Mouse (Mus musculus) bone marrow macrophage, adult 2 months (primary cell): ENCODE data around the gene Cradd.

Experiments
- CTCF ChIP-seq: IDR thresholded peaks from 2 replicates; pipeline ENCODE4 v1.5.1; 2012; ENCODE audit warnings: low read depth, mild to moderate bottlenecking, low read length, moderate library complexity
- POLR2A ChIP-seq: IDR thresholded peaks from 2 replicates; pipeline ENCODE4 v1.6.1; 2012; ENCODE audit warnings: mild to moderate bottlenecking, low read depth, low read length, borderline replicate concordance

DNA sequence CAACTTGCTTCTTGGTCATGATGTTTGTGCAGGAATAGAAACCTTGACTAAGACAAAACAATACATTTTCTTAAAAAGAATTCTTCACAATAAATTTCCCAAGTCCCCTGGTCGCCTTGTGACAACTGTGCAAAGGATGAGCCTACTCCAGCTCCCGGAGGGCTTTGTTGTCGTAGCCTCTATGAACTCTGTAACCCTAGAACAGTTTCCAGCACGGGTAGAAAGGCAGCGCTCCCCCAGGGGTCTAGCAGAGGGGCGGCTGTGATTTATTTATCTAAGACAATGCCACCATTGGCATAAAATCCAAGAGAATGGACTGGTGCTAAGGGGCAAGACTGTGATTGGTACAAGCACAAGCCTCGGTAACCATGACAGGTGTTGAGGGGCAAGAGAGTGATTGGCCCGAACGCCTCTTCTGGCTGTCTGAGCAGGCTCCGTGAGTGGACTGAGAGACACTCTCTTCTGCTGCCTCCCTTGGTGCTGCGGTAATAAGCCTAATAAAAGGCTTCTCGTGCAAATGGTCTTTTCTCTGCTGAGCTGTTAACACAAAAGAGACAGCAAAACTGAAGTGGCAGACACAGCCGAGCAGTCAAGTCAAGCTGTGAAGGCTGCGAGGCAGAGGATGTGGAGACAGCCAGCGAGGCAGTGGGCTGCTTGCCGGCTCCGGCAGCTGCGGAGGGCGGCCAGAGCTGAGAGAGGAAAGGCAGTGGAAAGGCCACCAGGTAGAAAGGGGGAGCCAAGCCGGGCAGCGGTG, 13.1 kb downstream of the Cradd start:
- TF ChIP-seq CTCF, result no peak
- TF ChIP-seq POLR2A, result no peak
